ENCODE assay signal across 11 mouse cellular contexts in the genomic region with DNA sequence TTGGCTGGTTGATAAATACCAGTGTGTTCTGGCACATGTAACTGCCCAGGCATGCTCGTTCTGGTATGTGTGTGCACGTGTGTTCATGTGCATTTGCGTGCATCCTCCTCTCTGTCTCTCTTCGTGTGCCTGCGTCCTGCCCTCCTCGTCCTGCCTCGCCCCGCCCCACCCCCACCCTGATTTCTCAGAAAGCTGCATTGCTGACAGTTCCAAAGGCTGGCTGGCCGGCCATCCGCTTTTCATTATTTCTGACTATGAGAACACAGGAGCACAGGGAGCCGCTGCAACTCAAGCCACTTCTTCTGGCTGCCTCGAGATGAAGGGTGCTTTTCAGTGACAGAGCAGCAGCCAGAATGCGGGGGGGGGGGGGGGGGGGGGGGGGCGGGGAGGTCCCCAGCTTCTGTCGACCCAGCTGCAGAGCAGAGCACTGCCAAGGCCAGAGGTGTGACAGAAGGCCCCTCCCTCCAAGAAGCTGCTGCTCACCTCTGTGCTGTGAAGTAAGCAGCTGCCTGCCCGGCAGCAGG. TPM values are rescaled to one million over a fixed set of nuclear protein-coding genes. Genes with fewer than 3 reads are reported as not detected.
DNase-seq lines count a peak whose midpoint lies in the region; ATAC-seq and TF ChIP-seq lines count a peak whose summit lies in the region.
"Had no signal": no experiment of that assay in that cellular context is flagged by ENCODE, and none has a peak within 500 bp of the region (broad histone marks: within the 10 kb centered on the region; RNA-seq: fewer than 3 reads in every experiment).

No protein-coding gene starts in this region.

- 26% methylated on average over 13 of the region's 16 CpGs for WGBS in heart, postnatal 0 days
- 9% methylated on average over 15 of the region's 16 CpGs for WGBS in embryonic facial prominence, embryonic 13.5 days

- no peak overlapping the region for H3K4me2 ChIP-seq in heart, postnatal 0 days (ENCODE audit: low read depth, low read length)
- peak overlapping the region; percentile 32 for H3K4me2 ChIP-seq in embryonic facial prominence, embryonic 13.5 days

- no peaks in the 10 kb centered on the region for H3K9me3 ChIP-seq in heart, postnatal 0 days (replicated peaks; ENCODE audit: control insufficient read depth, low read length)
- H3K9me3 ChIP-seq in G1E (replicated peaks) = no peaks in the 10 kb centered on the region
- H3K9me3 ChIP-seq in embryonic facial prominence, embryonic 13.5 days = no peaks in the 10 kb centered on the region

- no peaks in the 10 kb centered on the region for H3K4me1 ChIP-seq in heart, postnatal 0 days (ENCODE audit: control insufficient read depth, insufficient read depth)
- peaks cover 44% of the 10 kb centered on the region for H3K4me1 ChIP-seq in G1E (ENCODE audit: insufficient read depth, low read depth, low read length)
- peaks cover 12% of the 10 kb centered on the region for H3K4me1 ChIP-seq in embryonic facial prominence, embryonic 13.5 days

- intact Hi-C loops in heart, postnatal 10 days (cut with DNase I) = no loop called here

- H3K27me3 ChIP-seq in heart, postnatal 0 days (ENCODE audit: control insufficient read depth, insufficient read depth, low read length) = no peaks in the 10 kb centered on the region
- no peaks in the 10 kb centered on the region for H3K27me3 ChIP-seq in G1E (ENCODE audit: insufficient read depth, low read length)
- H3K27me3 ChIP-seq in embryonic facial prominence, embryonic 13.5 days = no peaks in the 10 kb centered on the region

- H3K36me3 ChIP-seq in heart, postnatal 0 days (replicated peaks; ENCODE audit: control insufficient read depth, insufficient read depth, low read length) = peaks cover 54% of the 10 kb centered on the region
- H3K36me3 ChIP-seq in G1E (replicated peaks) = peaks cover 66% of the 10 kb centered on the region
- peaks cover 59% of the 10 kb centered on the region for H3K36me3 ChIP-seq in embryonic facial prominence, embryonic 13.5 days

- H3K27ac ChIP-seq in heart, postnatal 0 days (ENCODE audit: low read depth) = peak overlapping the region; percentile 25; the same call in 1 of the 2 replicates
- peak overlapping the region; percentile 79 for H3K27ac ChIP-seq in embryonic facial prominence, embryonic 13.5 days

- ATAC-seq in heart, postnatal 0 days (ENCODE audit: insufficient read depth, low read depth) = 0 out of 2 replicates have a peak, but pooled peaks have one; percentile 17
- ATAC-seq in G1E (ENCODE audit: extremely low read depth, insufficient number of reproducible peaks, low FRiP score, poor library complexity, severe bottlenecking) = no peak
- ATAC-seq in embryonic facial prominence, embryonic 13.5 days (ENCODE audit: insufficient number of reproducible peaks, insufficient read depth, low FRiP score, low TSS enrichment, low read depth) = peak; percentile 69; the same call in 1 of the 2 replicates
- no peak for ATAC-seq in megakaryocyte-erythroid progenitor cell, adult 5-6 weeks (replicated peaks; ENCODE audit: low FRiP score, low TSS enrichment, poor library complexity, severe bottlenecking)

- H3K9ac ChIP-seq in heart, postnatal 0 days (replicated peaks; ENCODE audit: low read depth, low read length) = no peak overlapping the region
- no peak overlapping the region for H3K9ac ChIP-seq in embryonic facial prominence, embryonic 13.5 days

- TF ChIP-seq CTCF in heart, postnatal 0 days (IDR thresholded peaks at IDR 0.05; ENCODE audit: low read depth) = no peak
- TF ChIP-seq CTCF in G1E (IDR thresholded peaks at IDR 0.05; ENCODE audit: low read depth, low read length) = no peak

- no peak for TF ChIP-seq EP300 in heart, postnatal 0 days (IDR thresholded peaks at IDR 0.05; ENCODE audit: low read depth)

- H3K4me3 ChIP-seq in heart, postnatal 0 days (ENCODE audit: low read depth, low read length) = no peak overlapping the region
- peak overlapping the region; percentile 63; the same call in 1 of the 2 replicates for H3K4me3 ChIP-seq in G1E (ENCODE audit: low read depth, low read length)
- H3K4me3 ChIP-seq in embryonic facial prominence, embryonic 13.5 days = no peak overlapping the region

- DNase-seq in heart, postnatal 0 days (ENCODE audit: low spot score) = no peak
- no peak for DNase-seq in heart, postnatal 10 days
- peak; percentile 77 for DNase-seq in G1E (ENCODE audit: low spot score)
- peak; percentile 61 for DNase-seq in mesoderm, embryonic 11.5 days (ENCODE audit: low read depth, low spot score)
- DNase-seq in urinary bladder, postnatal 14 days (ENCODE audit: low spot score) = no peak
- no peak for DNase-seq in layer of hippocampus, postnatal 25 days (ENCODE audit: extremely low spot score in 1 of 2, low spot score in 1 of 2)
- DNase-seq: cerebellum, adult 11-12 months; heart, postnatal 36 days; right cerebral cortex, adult 18-20 months had no signal

RNA-seq across cellular contexts. Expression of a gene that starts 18.2 kb away (rescaled TPM):
- total RNA-seq in heart, postnatal 0 days (2014; rRNA removed; ENCODE audit: low replicate concordance) = 148 and 149 TPM in 2 replicates
- 156 and 159 TPM in 2 replicates for polyA plus RNA-seq in heart, postnatal 0 days (2015; fragmentation: Nextera tagmentation; extraction: Ambion mirVana)
- 10 to 100 TPM; 81.1 to 86.2 TPM for total RNA-seq in heart, postnatal 10 days (2021)
- total RNA-seq in G1E (2014; fragmentation: Nextera tagmentation) (91.9 and 112 TPM in 2 replicates), G1E (2017) (174 and 221 TPM in 2 replicates)
- polyA plus RNA-seq in G1E (2012) = 57.9 and 79.0 TPM in 2 replicates
- polyA plus RNA-seq in embryonic facial prominence, embryonic 13.5 days (2015; fragmentation: Nextera tagmentation; extraction: Ambion mirVana) = 153 and 177 TPM in 2 replicates
- 81.2 and 81.5 TPM in 2 replicates for total RNA-seq in megakaryocyte-erythroid progenitor cell, adult 5-6 weeks (2014; fragmentation: Nextera tagmentation)
- total RNA-seq in megakaryocyte-erythroid progenitor cell, adult 5-6 weeks (2017) = 197 and 210 TPM in 2 replicates
- 10 to 100 TPM; 28.2 to 29.7 TPM for total RNA-seq in layer of hippocampus, postnatal 25 days (2021)

RNA-seq across cellular contexts. Expression of a gene that starts 47.5 kb away (rescaled TPM):
- total RNA-seq in heart, postnatal 0 days (2014; rRNA removed; ENCODE audit: low replicate concordance) = 21.0 and 35.6 TPM in 2 replicates
- polyA plus RNA-seq in heart, postnatal 0 days (2015; fragmentation: Nextera tagmentation; extraction: Ambion mirVana) = 7.8 and 9.3 TPM in 2 replicates
- 10 to 100 TPM in 1 of 2 experiments, 1 to 10 TPM in 1; 9.6 to 10.7 TPM for total RNA-seq in heart, postnatal 10 days (2021)
- total RNA-seq in G1E (2014; fragmentation: Nextera tagmentation) (17.9 and 18.9 TPM in 2 replicates), G1E (2017) (28.4 and 35.7 TPM in 2 replicates)
- polyA plus RNA-seq in G1E (2012) = 8.4 and 8.5 TPM in 2 replicates
- polyA plus RNA-seq in embryonic facial prominence, embryonic 13.5 days (2015; fragmentation: Nextera tagmentation; extraction: Ambion mirVana) = 25.9 and 26.3 TPM in 2 replicates
- 15.8 and 26.9 TPM in 2 replicates for total RNA-seq in megakaryocyte-erythroid progenitor cell, adult 5-6 weeks (2014; fragmentation: Nextera tagmentation)
- 43.5 and 57.1 TPM in 2 replicates for total RNA-seq in megakaryocyte-erythroid progenitor cell, adult 5-6 weeks (2017)
- 10 to 100 TPM; 72.8 to 73.7 TPM for total RNA-seq in layer of hippocampus, postnatal 25 days (2021)

Comparison
In these comparisons a context has a peak if more than half of its experiments do, and no peak if none do; other contexts are left out.
1. ATAC-seq: peak in heart, postnatal 0 days (single experiment) and embryonic facial prominence, embryonic 13.5 days (single experiment); none in G1E (single experiment) and megakaryocyte-erythroid progenitor cell, adult 5-6 weeks (single experiment).
2. DNase-seq: peak in G1E (single experiment) and mesoderm, embryonic 11.5 days (single experiment); none in heart, postnatal 0 days (single experiment), heart, postnatal 10 days (0 of 2), urinary bladder, postnatal 14 days (single experiment) and layer of hippocampus, postnatal 25 days (0 of 2).